Mouse (Mus musculus): ENCODE data around the gene Dnah7a.

- TF ChIP-seq CTCF (IDR thresholded peaks at IDR 0.05; ENCODE audit: insufficient read depth, low read depth, low read length) = no peak
- no peak for TF ChIP-seq POLR2A (IDR thresholded peaks at IDR 0.05; ENCODE audit: insufficient read depth, low read depth, low read length)
These were observed 35.3 kb upstream of the Dnah7a start for GRCm38 (mm10) chr1:53741742-53742458.
